In genomic region chr17:78936466-78937228, GRCm38 (mm10) we compare ENCODE assay signal across 8 mouse cellular contexts. TPM values are rescaled to one million over a fixed set of nuclear protein-coding genes. Genes with fewer than 3 reads are reported as not detected.
DNase-seq lines count a peak whose midpoint lies in the region; ATAC-seq and TF ChIP-seq lines count a peak whose summit lies in the region.

Cebpz (minus strand) TSS chr17:78937066.
Ndufaf7 (plus strand) TSS chr17:78937136.

- peak within 1 kb of the TSS; percentile 81 for H3K9ac ChIP-seq in kidney, embryonic 15.5 days

- TF ChIP-seq CTCF in bone marrow macrophage, adult 2 months (IDR thresholded peaks at IDR 0.05; ENCODE audit: low read depth, low read length): no peak
- no peak for TF ChIP-seq CTCF in embryonic fibroblast, embryonic 13.5 days (IDR thresholded peaks at IDR 0.05; ENCODE audit: borderline replicate concordance, insufficient read depth, low read length)

- peak; percentile 98 for DNase-seq in A20 (ENCODE audit: low read depth, low spot score)
- peak; percentile 98 for DNase-seq in heart, embryonic 10.5 days (ENCODE audit: low spot score)
- DNase-seq in liver: peak; percentile 97
- peak; percentile 95 to 96 for DNase-seq in spleen, postnatal 4 days (ENCODE audit: low spot score in 2 of 2)

- peak; percentile 99 for ATAC-seq in kidney, embryonic 15.5 days (replicated peaks; ENCODE audit: low FRiP score)
- peak; percentile 95 for ATAC-seq in monocyte, adult 5-6 weeks (replicated peaks; ENCODE audit: insufficient number of reproducible peaks, low FRiP score, low TSS enrichment, poor library complexity, severe bottlenecking)

- no peaks in the 10 kb centered on the region for H3K27me3 ChIP-seq in heart, embryonic 10.5 days (ENCODE audit: insufficient read depth, poor library complexity, severe bottlenecking)
- H3K27me3 ChIP-seq in kidney, embryonic 15.5 days: no peaks in the 10 kb centered on the region

- H3K36me3 ChIP-seq in heart, embryonic 10.5 days: peaks cover 48% of the 10 kb centered on the region
- H3K36me3 ChIP-seq in kidney, embryonic 15.5 days: peaks cover 49% of the 10 kb centered on the region

- H3K4me2 ChIP-seq in kidney, embryonic 15.5 days: peak within 1 kb of the TSS; percentile 78

- H3K9me3 ChIP-seq in heart, embryonic 10.5 days: no peaks in the 10 kb centered on the region
- no peaks in the 10 kb centered on the region for H3K9me3 ChIP-seq in kidney, embryonic 15.5 days (replicated peaks)

- under 1% methylated on average over 45 of the region's 45 CpGs for WGBS in heart, embryonic 10.5 days
- WGBS in kidney, embryonic 15.5 days: under 1% methylated on average over 45 of the region's 45 CpGs

- H3K4me1 ChIP-seq in bone marrow macrophage, adult 2 months (ENCODE audit: control insufficient read depth, insufficient read depth, low read length): peaks cover 29% of the 10 kb centered on the region
- H3K4me1 ChIP-seq in embryonic fibroblast, embryonic 13.5 days (ENCODE audit: control insufficient read depth, insufficient read depth, low read length): no peaks in the 10 kb centered on the region; the same call in 1 of the 2 replicates
- peaks cover 11% of the 10 kb centered on the region for H3K4me1 ChIP-seq in heart, embryonic 10.5 days
- H3K4me1 ChIP-seq in kidney, embryonic 15.5 days: peaks cover 10% of the 10 kb centered on the region

- H3K4me3 ChIP-seq in bone marrow macrophage, adult 2 months (ENCODE audit: insufficient read depth, low read length): peak within 1 kb of the TSS; percentile 89
- peak within 1 kb of the TSS; percentile 86 for H3K4me3 ChIP-seq in embryonic fibroblast, embryonic 13.5 days (ENCODE audit: insufficient read depth, low read length)
- H3K4me3 ChIP-seq in heart, embryonic 10.5 days: peak within 1 kb of the TSS; percentile 92
- H3K4me3 ChIP-seq in kidney, embryonic 15.5 days (replicated peaks): peak within 1 kb of the TSS; percentile 93

- peak within 1 kb of the TSS; percentile 31 for H3K27ac ChIP-seq in bone marrow macrophage, adult 2 months (ENCODE audit: insufficient read depth, low read depth, low read length)
- H3K27ac ChIP-seq in embryonic fibroblast, embryonic 13.5 days (ENCODE audit: insufficient read depth, low read length): no peak within 1 kb of the TSS
- H3K27ac ChIP-seq in heart, embryonic 10.5 days: peak within 1 kb of the TSS; percentile 89
- H3K27ac ChIP-seq in kidney, embryonic 15.5 days: peak within 1 kb of the TSS; percentile 41

- TF ChIP-seq POLR2A in bone marrow macrophage, adult 2 months (IDR thresholded peaks at IDR 0.05; ENCODE audit: borderline replicate concordance, low read depth, low read length): no peak
- TF ChIP-seq POLR2A in embryonic fibroblast, embryonic 13.5 days (IDR thresholded peaks at IDR 0.05; ENCODE audit: low read depth, low read length): peak; percentile 87

RNA-seq across cellular contexts. Expression of gene Cebpz, which starts in this region (rescaled TPM):
- 20.7 and 27.8 TPM in 2 replicates for polyA plus RNA-seq in bone marrow macrophage, adult 2 months (2012; ENCODE audit: insufficient read depth, insufficient read length, missing spikeins)
- polyA plus RNA-seq in embryonic fibroblast, embryonic 13.5 days (2011; ENCODE audit: insufficient read length, low read depth, missing spikeins): 40.3 and 44.0 TPM in 2 replicates
- polyA plus RNA-seq in heart, embryonic 10.5 days (2016; fragmentation: Nextera tagmentation; extraction: Ambion mirVana): 34.5 and 42.4 TPM in 2 replicates
- 66.4 and 66.6 TPM in 2 replicates for polyA plus RNA-seq in kidney, embryonic 15.5 days (2015; fragmentation: Nextera tagmentation; extraction: Ambion mirVana)
- total RNA-seq in monocyte, adult 5-6 weeks (2017): 139 to 178 TPM (median 141 TPM) in 3 replicates

RNA-seq across cellular contexts. Expression of gene Ndufaf7, which starts in this region (rescaled TPM):
- polyA plus RNA-seq in bone marrow macrophage, adult 2 months (2012; ENCODE audit: insufficient read depth, insufficient read length, missing spikeins): 27.6 and 27.8 TPM in 2 replicates
- 40.1 and 44.1 TPM in 2 replicates for polyA plus RNA-seq in embryonic fibroblast, embryonic 13.5 days (2011; ENCODE audit: insufficient read length, low read depth, missing spikeins)
- 62.8 and 71.3 TPM in 2 replicates for polyA plus RNA-seq in heart, embryonic 10.5 days (2016; fragmentation: Nextera tagmentation; extraction: Ambion mirVana)
- polyA plus RNA-seq in kidney, embryonic 15.5 days (2015; fragmentation: Nextera tagmentation; extraction: Ambion mirVana): 57.9 and 62.3 TPM in 2 replicates
- total RNA-seq in monocyte, adult 5-6 weeks (2017): 40.7 to 61.7 TPM (median 53.5 TPM) in 3 replicates
